Mouse (Mus musculus) Patski (cell line): ENCODE measurements around the gene Hmx1. TPM values are rescaled to one million over a fixed set of nuclear protein-coding genes. Genes with fewer than 3 reads are reported as not detected.

Source experiments
- ATAC-seq: fragments of 100-300 bp; one replicate; pipeline ENCODE4 v1.8.0; 2021
- CTCF ChIA-PET: fragments of 350-600 bp; sonication (Branson Sonifier 250); formaldehyde crosslinking; loops from one replicate; lab custom pipeline; 2022; ENCODE audit warnings: inconsistent platforms; lab: Charles Lee
- POLR2A ChIA-PET: fragments of 350-600 bp; sonication (Branson Sonifier 250); formaldehyde crosslinking; loops from one replicate; lab custom pipeline; 2022; ENCODE audit warnings: antibody characterized with exemption, inconsistent platforms; lab: Charles Lee
- DNase-seq: peaks from one replicate; pipeline ENCODE4 v3.0.0-alpha.2; 2011; ENCODE audit warnings: low read depth, low spot score
- H3K27me3 ChIP-seq: fragments of 371-371 bp; one replicate; pipeline ENCODE4 v1.5.1; 2021
- CTCF ChIP-seq: fragments of 100-300 bp; IDR thresholded peaks from one replicate; pipeline ENCODE4 v1.5.1; 2021
- in situ Hi-C: fragments of 300-500 bp; cut with MboI; formaldehyde crosslinking; loops from 3 replicates; pipeline ENCODE4 v1.11.1; 2018; ENCODE audit warnings: low pct_unique_long_range_greater_than_20kb, mixed read lengths
- polyA plus RNA-seq: library from polyadenylated mRNA; unstranded; gene quantifications from one replicate; pipeline ENCODE4 v1.2.3, GENCODE M21; 2021

The Hmx1 gene
- polyA plus RNA-seq, 1 experiment from 2014 or later: not detected

GRCm38 (mm10) chr5:35398310-35398910 lies 9.5 kb downstream of the Hmx1 start:
- ATAC-seq (no peak), DNase-seq (no peak)
- POLR2A ChIA-PET: no interaction called here
- TF ChIP-seq CTCF: no peak
- in situ Hi-C loops: no loop called here
- CTCF ChIA-PET: no interaction called here
- peaks cover 79% of the 10 kb centered on the region for H3K27me3 ChIP-seq

- CTCF ChIA-PET: no interaction called here
- in situ Hi-C loops: no loop called here
- peaks cover 74% of the 10 kb centered on the region for H3K27me3 ChIP-seq
- no peak for TF ChIP-seq CTCF
- DNase-seq (no peak), ATAC-seq (no peak)
- POLR2A ChIA-PET: no interaction called here
Measured at GRCm38 (mm10) chr5:35399061-35399460, 10.2 kb downstream of the Hmx1 start.

- CTCF ChIA-PET: no interaction called here
- POLR2A ChIA-PET: no interaction called here
- no peak for DNase-seq
Measured at GRCm38 (mm10) chr5:35399704-35400320, 10.9 kb downstream of the Hmx1 start.

GRCm38 (mm10) chr5:35401240-35401639 lies 12.3 kb downstream of the Hmx1 start:
- CTCF ChIA-PET: no interaction called here

More at GRCm38 (mm10) chr5:35399704-35400320, 10.9 kb downstream of the Hmx1 start:
- no peak for TF ChIP-seq CTCF
- in situ Hi-C loops: no loop called here
- no peak for ATAC-seq
- H3K27me3 ChIP-seq: peaks cover 74% of the 10 kb centered on the region

GRCm38 (mm10) chr5:35407411-35407930 lies 18.6 kb downstream of the Hmx1 start:
- DNase-seq (no peak), ATAC-seq (no peak)
- CTCF ChIA-PET: no interaction called here
- TF ChIP-seq CTCF: no peak
- in situ Hi-C loops: no loop called here
- H3K27me3 ChIP-seq: peaks cover 56% of the 10 kb centered on the region
- POLR2A ChIA-PET: interaction anchor here (0.6 kb wide), 1 partner anchor 116 kb away, joined by 3 read pairs; no protein-coding TSS in a partner anchor

More at GRCm38 (mm10) chr5:35401240-35401639, 12.3 kb downstream of the Hmx1 start:
- DNase-seq (no peak), ATAC-seq (no peak)
- POLR2A ChIA-PET: no interaction called here
- no peak for TF ChIP-seq CTCF
- in situ Hi-C loops: no loop called here
- peaks cover 67% of the 10 kb centered on the region for H3K27me3 ChIP-seq

- no peak for TF ChIP-seq CTCF
- in situ Hi-C loops: no loop called here
- ATAC-seq (no peak), DNase-seq (no peak)
- ChIA-PET CTCF (no interaction called here), POLR2A (no interaction called here)
- peaks cover 52% of the 10 kb centered on the region for H3K27me3 ChIP-seq
Measured at GRCm38 (mm10) chr5:35411028-35411427, 22.1 kb downstream of the Hmx1 start.

GRCm38 (mm10) chr5:35412833-35413232 lies 23.9 kb downstream of the Hmx1 start:
- TF ChIP-seq CTCF: no peak
- ATAC-seq: no peak
- in situ Hi-C loops: no loop called here
- no peak for DNase-seq
- CTCF ChIA-PET: no interaction called here
- POLR2A ChIA-PET: no interaction called here
- peaks cover 54% of the 10 kb centered on the region for H3K27me3 ChIP-seq

- peaks cover 36% of the 10 kb centered on the region for H3K27me3 ChIP-seq
- in situ Hi-C loops: no loop called here
- TF ChIP-seq CTCF: no peak
- POLR2A ChIA-PET: no interaction called here
- CTCF ChIA-PET: no interaction called here
- DNase-seq (no peak), ATAC-seq (no peak)
Measured at GRCm38 (mm10) chr5:35417707-35418106, 28.8 kb downstream of the Hmx1 start.

GRCm38 (mm10) chr5:35421622-35422021 lies 32.7 kb downstream of the Hmx1 start:
- H3K27me3 ChIP-seq: peaks cover 28% of the 10 kb centered on the region
- POLR2A ChIA-PET: no interaction called here
- CTCF ChIA-PET: interaction anchor here (1.3 kb wide), 1 partner anchor 60 kb away, joined by 3 read pairs; no protein-coding TSS in a partner anchor
- DNase-seq (no peak), ATAC-seq (no peak)
- in situ Hi-C loops: no loop called here
- TF ChIP-seq CTCF: no peak

- ATAC-seq: no peak
- DNase-seq: no peak
- in situ Hi-C loops: no loop called here
- TF ChIP-seq CTCF: no peak
- ChIA-PET CTCF (no interaction called here), POLR2A (no interaction called here)
- H3K27me3 ChIP-seq: peaks cover 10% of the 10 kb centered on the region
Measured at GRCm38 (mm10) chr5:35425218-35425617, 36.3 kb downstream of the Hmx1 start.

- in situ Hi-C loops: no loop called here
- ATAC-seq (no peak), DNase-seq (no peak)
- peaks cover 13% of the 10 kb centered on the region for H3K27me3 ChIP-seq
- TF ChIP-seq CTCF: no peak
- ChIA-PET CTCF (no interaction called here), POLR2A (no interaction called here)
Measured at GRCm38 (mm10) chr5:35427901-35428300, 39.0 kb downstream of the Hmx1 start.
